Mouse (Mus musculus) spleen, adult 2 months (tissue): Measurements from ENCODE around the gene Rae1.

ENCODE experiments used
- CTCF ChIP-seq: fragments of 200-500 bp; IDR thresholded peaks from 2 replicates; pipeline ENCODE4 v1.5.1; 2011; ENCODE audit warnings: mild to moderate bottlenecking, inconsistent platforms; ENCODE audit not compliant: insufficient read depth, insufficient read length, insufficient replicate concordance; ENCODE audit errors: extremely low read depth
- POLR2A ChIP-seq: fragments of 200-500 bp; IDR thresholded peaks from 2 replicates; pipeline ENCODE4 v1.6.1; 2011; ENCODE audit warnings: low read depth, low read length, inconsistent platforms

DNA sequence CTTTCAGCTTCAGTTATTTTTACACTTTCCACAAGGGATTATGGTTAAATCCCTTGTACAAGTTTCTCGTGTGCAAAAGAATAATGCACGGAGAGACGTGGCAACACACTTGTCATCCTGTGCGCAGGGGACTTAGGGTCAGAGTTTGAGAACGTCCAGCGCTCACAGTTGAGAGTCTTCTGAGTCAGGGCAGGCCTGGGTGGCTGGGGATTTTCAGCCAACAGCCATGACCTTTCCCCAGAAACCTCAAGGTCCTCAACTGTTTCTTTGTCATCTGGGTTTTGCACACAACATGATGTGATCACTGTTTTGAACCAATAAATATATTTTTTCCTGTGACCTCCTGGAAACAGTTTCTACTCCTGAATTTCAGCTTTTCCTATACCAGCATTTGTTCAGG, 9.8 kb upstream of the Rae1 start:
- no peak for TF ChIP-seq POLR2A
- TF ChIP-seq CTCF: no peak
